Mouse (Mus musculus) stomach, embryonic 16.5 days (tissue): ENCODE data around the gene Gm5431. TPM values are rescaled to one million over a fixed set of nuclear protein-coding genes. Genes with fewer than 3 reads are reported as not detected.
A peak's percentile ranks its signal among the peaks of the same experiment; 100 is the strongest.
"Not testable (repeated sequence)": the region's sequence is repeated elsewhere in the genome, so short reads cannot be mapped to it uniquely, and the experiment has no call there.

Experiments used
- ATAC-seq: fragments of 200-750 bp; cut with Nextera tagmentation; 2 replicates; pipeline ENCODE4 v1.8.0; 2017; ENCODE audit warnings: moderate number of reproducible peaks, moderate TSS enrichment; ENCODE audit not compliant: insufficient read depth, low FRiP score
- H3K27ac ChIP-seq: fragments of 300-500 bp; sonication (generic); 2 replicates; pipeline ENCODE4 v1.5.1; 2014; ENCODE audit warnings: low read length
- H3K27me3 ChIP-seq: fragments of 300-500 bp; sonication (generic); 2 replicates; pipeline ENCODE4 v1.6.1; 2014; ENCODE audit warnings: low read length, control low read depth, mixed read lengths; ENCODE audit not compliant: control insufficient read depth, insufficient read depth
- H3K36me3 ChIP-seq: fragments of 300-500 bp; sonication (generic); 2 replicates; pipeline ENCODE4 v1.6.1; 2014; ENCODE audit warnings: low read length; ENCODE audit not compliant: control insufficient read depth, insufficient read depth
- H3K4me1 ChIP-seq: fragments of 300-500 bp; sonication (generic); 2 replicates; pipeline ENCODE4 v1.6.1; 2014; ENCODE audit warnings: low read length, control low read depth, mixed read lengths; ENCODE audit not compliant: control insufficient read depth, insufficient read depth
- H3K4me2 ChIP-seq: fragments of 300-500 bp; sonication (generic); 2 replicates; pipeline ENCODE4 v1.6.1; 2014; ENCODE audit warnings: low read depth, low read length, mixed read lengths
- H3K4me3 ChIP-seq: fragments of 300-500 bp; sonication (generic); replicated peaks from 2 replicates; pipeline ENCODE4 v1.5.1; 2014; ENCODE audit warnings: mild to moderate bottlenecking, low read length
- H3K9ac ChIP-seq: fragments of 300-500 bp; sonication (generic); 2 replicates; pipeline ENCODE4 v1.6.1; 2014; ENCODE audit warnings: low read length
- H3K9me3 ChIP-seq: fragments of 300-500 bp; sonication (generic); replicated peaks from 2 replicates; pipeline ENCODE4 v1.6.1; 2016; ENCODE audit warnings: low read length, control low read depth; ENCODE audit not compliant: control insufficient read depth
- WGBS: fragments of 180-500 bp; shearing (Covaris S2); extraction: QIAGEN DNeasy Blood & Tissue Kit; methylation state at CpG from one replicate; pipeline ENCODE4 v1.1.7; 2014; 5-methylcytosine and 5-hydroxymethylcytosine counted together
- polyA plus RNA-seq: library from polyadenylated mRNA; unstranded; fragments of >200 nt; fragmentation: Nextera tagmentation; extraction: Ambion mirVana; gene quantifications from 2 replicates; pipeline ENCODE4 v1.2.1, GENCODE M21; 2015

The Gm5431 gene
- polyA plus RNA-seq, 1 experiment from 2014 or later: 0.36 TPM

DNA sequence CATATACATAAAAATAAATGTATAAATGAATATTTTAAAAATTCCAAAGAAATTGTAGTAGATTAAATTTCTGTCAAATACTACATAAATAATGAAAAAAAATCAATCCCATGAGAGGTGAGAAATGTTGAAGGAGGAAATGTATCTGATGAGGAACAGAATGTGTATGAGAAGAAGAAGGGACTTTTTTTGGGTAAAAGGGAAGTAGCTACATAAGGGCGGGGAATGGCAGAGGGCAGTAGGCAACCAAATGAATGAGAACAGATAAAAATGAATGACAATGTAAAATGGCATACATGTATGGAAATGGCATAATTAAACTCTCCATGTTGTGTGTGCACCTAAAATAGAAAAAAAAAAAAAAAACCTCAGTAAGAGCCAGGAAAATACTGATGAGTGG, 11.6 kb upstream of the Gm5431 start:
- no peak for ATAC-seq
- H3K4me1 ChIP-seq: no peaks in the 10 kb centered on the region
- no peak overlapping the region for H3K9ac ChIP-seq
- no peaks in the 10 kb centered on the region for H3K36me3 ChIP-seq
- H3K9me3 ChIP-seq: no peaks in the 10 kb centered on the region
- no peaks in the 10 kb centered on the region for H3K27me3 ChIP-seq
- no peak overlapping the region for H3K27ac ChIP-seq
- 90% methylated on average over 1 of the region's 1 CpGs for WGBS
- H3K4me2 ChIP-seq: no peak overlapping the region
- no peak overlapping the region for H3K4me3 ChIP-seq

DNA sequence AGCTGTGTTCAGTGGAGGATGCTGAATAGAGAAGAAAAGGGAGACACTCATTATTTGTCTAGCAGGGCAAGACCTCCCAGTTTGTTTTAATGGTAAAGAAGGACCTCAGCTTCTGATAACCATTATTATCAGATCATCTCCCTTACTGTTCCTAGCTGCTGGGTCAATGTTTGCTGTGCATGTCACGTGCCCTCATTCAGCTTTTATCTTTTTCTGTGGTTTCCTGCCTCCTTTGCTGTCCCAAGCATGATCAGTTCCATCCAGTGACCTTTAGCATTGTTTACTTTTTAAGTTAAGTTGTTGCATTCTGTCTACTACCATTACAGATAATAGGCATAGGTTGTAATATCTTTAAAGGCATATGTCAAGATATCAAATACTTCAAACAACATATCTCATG, 6.4 kb upstream of the Gm5431 start:
- Histone ChIP-seq H3K4me2 (no peak overlapping the region), H3K36me3 (no peaks in the 10 kb centered on the region), H3K27ac (no peak overlapping the region), H3K27me3 (no peaks in the 10 kb centered on the region), H3K9me3 (no peaks in the 10 kb centered on the region), H3K4me3 (no peak overlapping the region), H3K4me1 (no peaks in the 10 kb centered on the region), H3K9ac (no peak overlapping the region)
- WGBS: 32% methylated on average over 1 of the region's 1 CpGs
- ATAC-seq: no peak

DNA sequence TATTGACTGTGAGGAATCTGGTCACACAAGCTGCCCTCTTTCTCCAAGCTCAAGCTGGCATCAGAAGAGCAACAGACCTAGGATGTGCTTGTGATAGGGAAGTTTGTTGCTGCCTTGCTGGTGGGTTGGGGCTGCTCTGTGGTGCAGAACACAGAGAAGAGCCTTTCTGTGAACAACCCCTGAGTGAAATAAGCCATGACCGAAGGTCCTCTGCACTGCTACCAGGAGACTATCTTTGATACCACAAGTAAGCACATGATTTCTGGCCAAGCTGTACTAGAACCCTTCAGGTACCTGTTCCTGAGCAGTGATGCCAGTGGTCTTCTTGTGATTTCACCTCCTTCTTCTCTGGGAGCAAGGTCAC, 465 bp downstream of the Gm5431 start:
- H3K9me3 ChIP-seq, H3K4me1 ChIP-seq, H3K36me3 ChIP-seq, ATAC-seq, H3K4me3 ChIP-seq, H3K9ac ChIP-seq, H3K27ac ChIP-seq, H3K27me3 ChIP-seq, H3K4me2 ChIP-seq: not testable (repeated sequence)
- WGBS: 90% methylated on average over 1 of the region's 1 CpGs

DNA sequence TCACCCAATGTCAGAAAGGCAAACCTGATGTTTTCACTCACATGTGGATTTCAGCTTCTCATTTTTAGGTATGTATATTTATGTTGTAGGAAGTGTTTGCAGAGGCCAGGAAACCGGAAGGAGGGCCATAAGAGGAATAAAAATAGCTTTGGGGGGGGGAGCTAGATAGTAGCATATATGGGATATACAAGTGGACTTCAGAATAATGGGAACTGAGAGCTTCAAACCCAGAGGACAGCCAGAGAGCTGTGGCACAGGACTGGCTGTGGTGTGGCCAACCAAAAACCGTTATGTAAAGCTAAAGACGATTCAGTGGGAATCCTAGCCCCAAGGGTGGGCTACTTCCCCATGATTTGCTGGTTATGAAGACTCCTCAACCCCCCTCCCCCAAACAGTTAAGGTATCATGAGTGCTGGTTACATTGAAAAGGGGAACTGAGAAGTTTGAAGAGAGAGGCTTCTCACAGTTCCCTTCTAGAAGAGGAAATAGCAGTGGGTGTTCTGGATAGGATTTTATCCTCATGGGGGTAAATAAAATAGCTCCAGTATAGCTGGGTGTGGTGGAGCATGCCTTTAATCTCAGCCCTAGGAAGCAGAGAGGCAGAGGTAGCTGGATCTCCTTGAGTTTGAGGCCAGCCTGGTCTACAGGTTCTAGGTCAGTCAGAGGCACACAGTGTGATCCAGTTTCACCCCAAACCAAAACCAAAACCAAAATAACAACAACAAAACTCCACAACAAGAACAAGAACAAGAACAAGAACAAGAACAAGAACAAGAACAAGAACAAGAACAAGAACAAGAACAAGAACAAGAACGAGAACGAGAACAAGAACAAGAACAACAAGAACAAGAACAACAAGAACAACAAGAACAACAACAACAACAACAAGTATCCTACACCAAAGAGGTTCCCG, 1.1 kb downstream of the Gm5431 start:
- not testable (repeated sequence) for H3K4me3 ChIP-seq, H3K4me1 ChIP-seq, H3K36me3 ChIP-seq, H3K4me2 ChIP-seq, H3K9me3 ChIP-seq, H3K9ac ChIP-seq, H3K27me3 ChIP-seq, ATAC-seq, H3K27ac ChIP-seq
- 73% methylated on average over 6 of the region's 6 CpGs for WGBS

DNA sequence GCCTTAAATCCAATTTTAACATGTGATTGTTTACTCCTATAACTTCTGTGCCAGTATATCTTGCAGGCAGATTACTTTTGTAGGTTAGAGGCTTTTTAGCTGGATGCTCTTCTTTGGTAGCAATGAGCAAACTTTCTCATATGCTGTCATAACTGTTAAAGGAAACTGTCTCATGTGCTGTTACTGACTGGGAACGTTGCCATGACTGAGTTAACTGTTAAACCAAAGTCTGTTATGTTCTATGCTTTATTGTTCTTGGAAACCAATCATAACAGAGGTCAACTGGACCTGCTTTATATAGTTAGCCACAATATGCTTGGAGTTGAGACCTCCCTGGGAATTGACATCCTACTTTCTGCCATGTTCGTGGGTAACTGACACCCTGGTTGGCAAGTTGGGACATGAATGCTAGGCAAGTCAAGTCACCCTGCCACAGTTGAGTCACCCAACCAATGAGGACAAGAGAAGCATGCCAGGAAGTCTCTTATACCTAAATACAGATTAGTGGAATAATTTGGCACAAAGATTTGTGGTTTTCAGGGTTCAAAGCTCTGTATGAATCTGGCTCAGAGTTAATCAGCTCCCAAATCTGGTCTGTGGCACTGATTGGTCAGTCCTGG, 3.1 kb downstream of the Gm5431 start:
- no peak overlapping the region for H3K4me3 ChIP-seq
- no peaks in the 10 kb centered on the region for H3K4me1 ChIP-seq
- H3K9ac ChIP-seq: no peak overlapping the region
- H3K27me3 ChIP-seq: no peaks in the 10 kb centered on the region
- 66% methylated on average over 2 of the region's 2 CpGs for WGBS
- no peak overlapping the region for H3K27ac ChIP-seq
- ATAC-seq: no peak
- no peak overlapping the region for H3K4me2 ChIP-seq
- no peaks in the 10 kb centered on the region for H3K9me3 ChIP-seq
- no peaks in the 10 kb centered on the region for H3K36me3 ChIP-seq

DNA sequence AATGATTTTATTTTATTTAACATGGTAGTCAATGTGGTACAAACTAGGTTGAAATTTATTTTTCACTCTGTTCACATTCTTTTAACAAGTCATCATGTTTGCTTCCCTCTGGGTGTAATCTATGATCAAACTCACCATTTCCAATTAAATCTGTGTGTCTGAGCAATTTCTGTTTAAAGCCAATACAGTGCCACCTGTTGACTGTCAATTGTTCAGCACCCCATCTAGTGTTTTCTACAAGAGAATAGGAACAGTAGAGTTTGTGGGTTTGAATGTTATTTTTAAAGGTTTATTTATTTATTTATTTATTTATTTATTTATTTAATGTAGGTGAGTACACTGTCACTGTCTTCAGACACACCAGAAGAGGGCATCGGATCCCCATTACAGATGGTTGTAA, 25.3 kb downstream of the Gm5431 start:
- ATAC-seq: no peak
- 0 out of 2 replicates have a peak, but pooled peaks cover 9% of the 10 kb centered on the region for H3K4me1 ChIP-seq
- H3K27ac ChIP-seq: no peak overlapping the region
- no peaks in the 10 kb centered on the region for H3K9me3 ChIP-seq
- H3K4me2 ChIP-seq: no peak overlapping the region
- 100% methylated on average over 1 of the region's 1 CpGs for WGBS
- no peaks in the 10 kb centered on the region for H3K36me3 ChIP-seq
- H3K9ac ChIP-seq: no peak overlapping the region
- no peaks in the 10 kb centered on the region for H3K27me3 ChIP-seq
- H3K4me3 ChIP-seq: no peak overlapping the region

DNA sequence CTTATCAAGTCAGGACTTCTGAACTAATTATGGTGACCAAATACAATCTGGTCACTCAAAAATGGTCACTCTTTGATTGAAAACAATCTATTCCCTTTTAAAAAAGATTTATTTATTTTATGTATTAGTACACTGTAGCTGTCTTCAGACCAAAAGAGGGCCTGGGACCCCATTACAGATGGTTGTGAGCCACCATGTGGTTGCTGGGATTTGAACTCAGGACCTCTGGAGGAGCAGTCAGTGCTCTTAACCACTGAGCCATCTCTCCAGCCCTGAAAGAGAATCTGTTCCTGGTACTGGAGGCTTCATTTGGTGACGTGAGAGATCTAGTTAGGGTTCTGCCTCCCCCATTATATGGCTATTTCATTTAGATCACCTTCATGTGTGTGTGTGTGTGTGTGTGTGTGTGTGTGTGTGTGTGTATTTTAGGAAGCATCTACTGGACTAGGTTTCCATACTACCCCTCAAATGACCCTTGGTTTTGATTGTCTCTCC, 26.6 kb downstream of the Gm5431 start:
- H3K4me2 ChIP-seq, H3K9ac ChIP-seq, H3K36me3 ChIP-seq, ATAC-seq, H3K27me3 ChIP-seq, H3K9me3 ChIP-seq, H3K4me3 ChIP-seq, H3K27ac ChIP-seq: not testable (repeated sequence)
- WGBS: 79% methylated on average over 1 of the region's 1 CpGs
- peaks cover 12% of the 10 kb centered on the region; the same call in 1 of the 2 replicates for H3K4me1 ChIP-seq

DNA sequence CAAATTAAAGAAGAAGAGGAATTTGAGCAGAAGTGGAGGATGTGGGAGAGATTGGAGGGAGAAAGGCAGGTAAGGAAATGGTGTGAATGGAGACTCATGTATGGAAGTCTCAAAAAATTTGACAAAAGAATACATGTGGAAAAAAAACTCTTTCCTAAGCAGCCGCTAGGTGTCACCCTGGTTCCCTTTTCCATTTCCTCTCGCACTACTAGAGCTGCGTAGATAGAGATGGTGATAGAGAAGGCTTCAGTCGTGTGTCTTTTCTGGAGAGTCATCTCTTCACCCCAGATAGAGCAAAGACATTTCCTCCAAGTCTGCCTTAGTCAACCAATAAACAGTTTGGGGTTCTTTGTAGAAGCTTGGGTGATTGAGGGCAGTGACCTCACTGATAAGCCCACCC, 27.5 kb downstream of the Gm5431 start:
- no peak overlapping the region for H3K27ac ChIP-seq
- H3K4me1 ChIP-seq: peaks cover 20% of the 10 kb centered on the region
- H3K9me3 ChIP-seq: no peaks in the 10 kb centered on the region
- no peak overlapping the region for H3K4me2 ChIP-seq
- no peaks in the 10 kb centered on the region for H3K27me3 ChIP-seq
- no peak for ATAC-seq
- WGBS: 0% methylated on average over 4 of the region's 4 CpGs
- H3K9ac ChIP-seq: no peak overlapping the region
- H3K4me3 ChIP-seq: no peak overlapping the region
- no peaks in the 10 kb centered on the region for H3K36me3 ChIP-seq

DNA sequence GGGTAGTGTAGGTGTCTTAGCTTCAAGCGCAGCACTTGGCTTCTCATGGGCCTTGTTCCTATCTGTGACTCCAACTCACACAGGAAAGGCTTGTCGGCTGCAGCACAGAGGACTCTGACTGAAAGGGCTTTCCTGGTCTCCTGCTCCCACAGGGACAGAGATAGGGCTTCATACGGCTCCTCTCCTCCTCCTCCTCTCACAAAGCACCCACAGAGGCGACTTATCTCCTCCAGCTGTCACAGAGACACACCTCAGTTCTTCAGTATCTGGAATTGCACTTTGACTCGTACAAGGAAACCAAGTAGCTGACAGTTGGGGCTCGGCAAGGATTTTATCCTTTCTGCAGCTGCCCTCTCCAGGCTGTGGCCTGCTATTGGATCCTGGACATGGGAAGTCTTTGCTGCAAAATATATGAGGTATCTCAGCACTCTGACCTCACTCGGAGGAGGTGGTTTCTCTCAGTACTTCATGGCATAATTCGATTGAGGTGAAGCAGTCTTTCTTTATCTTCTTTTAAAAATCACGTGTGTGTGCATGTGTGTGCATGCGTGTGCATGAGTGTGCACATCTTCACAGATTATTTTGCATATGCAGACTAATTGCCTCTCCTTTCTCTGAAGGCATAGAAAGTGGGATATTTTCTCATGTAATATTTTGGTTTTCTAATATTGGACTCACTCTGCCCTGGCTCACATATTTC, 28.3 kb downstream of the Gm5431 start:
- peaks cover 25% of the 10 kb centered on the region for H3K4me1 ChIP-seq
- no peaks in the 10 kb centered on the region for H3K36me3 ChIP-seq
- H3K4me3 ChIP-seq: no peak overlapping the region
- H3K9ac ChIP-seq: no peak overlapping the region
- H3K4me2 ChIP-seq: peak overlapping the region; percentile 67; the same call in 1 of the 2 replicates
- ATAC-seq: peak; percentile 5; the same call in 1 of the 2 replicates
- no peaks in the 10 kb centered on the region for H3K9me3 ChIP-seq
- peak overlapping the region; percentile 82 for H3K27ac ChIP-seq
- WGBS: 51% methylated on average over 10 of the region's 10 CpGs
- no peaks in the 10 kb centered on the region for H3K27me3 ChIP-seq
